Mouse (Mus musculus): ENCODE measurements at regions not wholly inside any gene's neighbourhood (a gene's known extent, or its start where the extent isn't known, plus 50 kb on each side); places are given as distances from the start of the nearest gene placed in this dataset.
"Not testable (repeated sequence)": the region's sequence is repeated elsewhere in the genome, so short reads cannot be mapped to it uniquely, and the experiment has no call there.

DNA sequence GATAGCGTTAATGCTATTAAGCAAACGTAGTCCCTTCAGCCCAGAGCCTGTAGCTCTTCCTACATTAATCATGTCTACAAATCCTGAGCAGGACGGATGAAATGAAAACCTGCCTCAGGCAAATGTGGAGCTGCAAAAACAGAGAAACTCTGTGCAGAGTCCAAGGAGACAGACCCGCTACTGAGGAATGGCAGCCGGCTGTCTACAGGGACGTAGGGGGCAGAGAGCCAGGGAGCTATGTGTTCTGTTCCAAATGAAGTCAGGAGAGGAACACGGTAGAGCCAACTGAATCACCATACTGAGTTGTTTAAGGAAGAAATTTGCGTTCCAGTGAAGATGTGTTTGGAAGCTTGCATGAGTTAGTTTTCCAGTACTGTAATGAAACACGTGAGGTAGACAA lies 217.3 kb downstream of the Matn1 start:
- WGBS: 61% methylated on average over 9 of the region's 9 CpGs
- no peak for ATAC-seq (ENCODE audit: low FRiP score)

DNA sequence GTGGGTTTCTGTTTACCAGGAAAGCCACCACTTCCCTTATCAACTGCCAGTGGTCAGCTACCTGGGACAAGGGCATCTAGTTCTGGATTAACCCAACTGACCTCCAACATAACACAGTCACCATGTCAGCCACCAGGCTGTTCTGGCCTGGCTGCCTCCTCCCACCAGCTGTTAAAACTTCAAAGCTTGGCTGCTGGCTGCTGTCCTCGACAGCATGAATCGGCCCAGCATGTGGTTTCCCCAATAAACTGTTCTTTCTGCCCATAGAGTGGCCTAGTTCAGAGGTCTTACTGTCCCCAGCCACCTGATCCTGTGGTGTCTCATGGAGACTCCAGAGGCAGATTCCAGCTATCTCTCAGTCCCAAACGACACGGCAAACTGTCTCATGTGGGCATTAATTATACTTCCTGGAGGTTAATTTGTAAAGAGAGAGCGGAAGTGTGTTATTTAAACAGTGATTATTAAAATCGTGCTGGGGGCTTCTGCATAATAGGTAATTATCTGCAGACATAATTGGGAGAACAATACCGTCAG lies 219.7 kb downstream of the Matn1 start:
- WGBS: 11% methylated on average over 7 of the region's 7 CpGs
- no peak for ATAC-seq (ENCODE audit: low FRiP score)
- no peak overlapping the region for H3K27ac ChIP-seq (replicated peaks)

More for the DNA sequence above, 217.3 kb downstream of the Matn1 start:
- Histone ChIP-seq H3K27ac (replicated peaks) (no peak overlapping the region), H3K36me3 (no peaks in the 10 kb centered on the region), H3K4me1 (peaks cover 17% of the 10 kb centered on the region), H3K9me3 (replicated peaks) (no peaks in the 10 kb centered on the region), H3K9ac (replicated peaks) (no peak overlapping the region), H3K27me3 (replicated peaks) (peaks cover 7% of the 10 kb centered on the region; the same call in 1 of the 2 replicates), H3K4me3 (replicated peaks) (no peak overlapping the region), H3K4me2 (no peak overlapping the region)

DNA sequence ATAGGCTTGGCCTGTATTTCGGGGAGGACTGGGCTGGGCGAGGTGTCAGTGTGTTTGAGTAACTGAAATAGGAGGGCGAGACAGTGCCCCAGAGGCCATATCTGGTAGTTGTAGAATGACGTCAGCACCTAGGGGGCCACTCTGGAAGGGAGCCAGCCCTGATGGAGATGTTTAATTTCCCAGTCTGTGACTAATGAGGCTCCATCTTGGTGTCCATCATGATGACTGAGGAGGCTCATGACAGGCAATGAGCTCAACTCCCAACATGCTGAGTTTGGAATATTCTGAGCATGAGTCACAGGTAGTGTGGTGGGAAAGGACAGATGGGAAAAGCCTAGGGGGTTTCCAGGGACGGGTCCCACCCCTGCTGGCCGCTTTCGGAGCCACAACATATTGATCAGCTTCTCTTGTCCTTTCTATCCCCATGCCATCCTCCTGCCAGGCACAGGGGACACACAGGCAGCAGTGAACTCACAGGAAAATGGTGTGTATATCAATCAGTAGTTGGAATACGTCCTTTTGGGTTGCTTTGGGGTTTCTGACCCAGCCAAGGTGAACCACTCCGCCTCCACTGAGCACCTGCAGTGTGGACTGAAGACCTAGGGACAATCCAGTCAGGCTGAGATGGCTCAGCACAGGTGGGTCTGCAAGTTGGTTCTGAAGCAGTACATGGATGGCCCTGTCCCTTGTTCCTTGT lies 222.5 kb downstream of the Matn1 start:
- Histone ChIP-seq H3K27ac (replicated peaks) (no peak overlapping the region), H3K4me3 (replicated peaks) (no peak overlapping the region), H3K4me1 (peaks cover 9% of the 10 kb centered on the region; the same call in 1 of the 2 replicates), H3K36me3 (no peaks in the 10 kb centered on the region), H3K9ac (replicated peaks) (no peak overlapping the region), H3K9me3 (replicated peaks) (no peaks in the 10 kb centered on the region), H3K27me3 (replicated peaks) (peaks cover 3% of the 10 kb centered on the region; the same call in 1 of the 2 replicates), H3K4me2 (no peak overlapping the region)
- WGBS: 78% methylated on average over 9 of the region's 9 CpGs
- no peak for ATAC-seq (ENCODE audit: low FRiP score)

More for the DNA sequence above, 219.7 kb downstream of the Matn1 start:
- H3K9ac ChIP-seq (replicated peaks): no peak overlapping the region
- no peaks in the 10 kb centered on the region for H3K9me3 ChIP-seq (replicated peaks)
- no peak overlapping the region for H3K4me2 ChIP-seq
- peaks cover 3% of the 10 kb centered on the region; the same call in 1 of the 2 replicates for H3K27me3 ChIP-seq (replicated peaks)
- peaks cover 17% of the 10 kb centered on the region for H3K4me1 ChIP-seq
- H3K4me3 ChIP-seq (replicated peaks): no peak overlapping the region
- H3K36me3 ChIP-seq: no peaks in the 10 kb centered on the region

DNA sequence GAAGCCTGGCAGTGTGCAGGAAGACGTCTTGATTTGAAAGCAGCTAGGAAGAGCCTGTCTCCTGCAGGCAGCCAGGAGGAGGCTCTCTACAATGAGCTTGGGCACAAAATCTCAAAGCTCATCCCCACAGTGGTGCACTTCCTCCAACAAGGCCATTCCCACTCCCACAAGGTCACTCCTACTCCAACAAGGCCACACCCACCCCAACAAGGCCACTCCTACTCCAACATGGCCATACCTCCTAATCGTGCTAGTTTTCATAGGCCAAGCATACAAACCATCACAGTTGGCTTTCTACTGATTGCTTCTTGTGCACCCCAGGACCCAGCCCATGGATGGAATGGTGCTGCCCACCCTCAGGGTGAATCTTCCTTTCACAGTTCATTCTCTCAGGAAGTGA lies 223.7 kb downstream of the Matn1 start:
- no peaks in the 10 kb centered on the region for H3K9me3 ChIP-seq (replicated peaks)
- H3K4me1 ChIP-seq: peaks cover 9% of the 10 kb centered on the region; the same call in 1 of the 2 replicates
- no peak overlapping the region for H3K27ac ChIP-seq (replicated peaks)
- 82% methylated on average over 2 of the region's 2 CpGs for WGBS
- H3K4me2 ChIP-seq: no peak overlapping the region
- no peak overlapping the region for H3K4me3 ChIP-seq (replicated peaks)
- no peaks in the 10 kb centered on the region for H3K36me3 ChIP-seq
- H3K9ac ChIP-seq (replicated peaks): no peak overlapping the region
- peaks cover 3% of the 10 kb centered on the region; the same call in 1 of the 2 replicates for H3K27me3 ChIP-seq (replicated peaks)
- ATAC-seq (ENCODE audit: low FRiP score): no peak

DNA sequence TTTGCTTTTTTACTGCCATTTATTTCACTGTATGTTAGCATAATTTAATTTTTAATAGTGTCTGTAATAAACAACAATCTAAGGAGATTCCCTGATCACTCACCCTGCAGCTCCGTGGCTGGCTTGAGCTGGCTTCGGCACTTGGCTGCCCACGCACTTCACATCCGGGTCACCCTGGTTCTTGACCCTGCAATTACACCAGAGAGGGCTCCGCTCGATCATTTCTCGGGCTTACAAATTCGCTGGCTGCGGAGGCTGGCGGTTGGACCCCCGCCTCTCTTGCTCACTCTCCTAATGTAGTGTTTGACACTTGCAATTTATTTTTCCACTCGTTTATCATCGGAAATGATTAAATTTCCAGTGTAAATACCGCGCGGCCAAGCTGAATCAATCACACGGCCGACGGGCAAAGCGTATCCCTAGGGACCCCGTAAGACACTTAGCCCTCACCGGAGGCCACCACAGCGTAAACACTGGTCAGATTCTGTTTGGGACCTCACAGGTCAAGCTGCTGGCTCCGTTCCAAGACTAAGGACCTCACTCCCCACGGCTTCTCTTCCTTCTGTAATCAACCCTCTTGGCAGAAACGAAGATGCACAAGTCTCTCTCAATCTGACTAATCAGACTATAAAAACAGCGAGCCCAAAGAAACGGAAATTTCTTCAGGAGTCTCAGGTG lies 229.7 kb downstream of the Matn1 start:
- no peaks in the 10 kb centered on the region; the same call in 1 of the 2 replicates for H3K27me3 ChIP-seq (replicated peaks)
- no peak overlapping the region for H3K4me3 ChIP-seq (replicated peaks)
- H3K36me3 ChIP-seq: no peaks in the 10 kb centered on the region
- H3K4me1 ChIP-seq: peaks cover 20% of the 10 kb centered on the region
- H3K9ac ChIP-seq (replicated peaks): no peak overlapping the region
- peak; percentile 55; the same call in 1 of the 2 replicates for ATAC-seq (ENCODE audit: low FRiP score)
- WGBS: 51% methylated on average over 28 of the region's 28 CpGs
- H3K9me3 ChIP-seq (replicated peaks): no peaks in the 10 kb centered on the region
- H3K4me2 ChIP-seq: peak overlapping the region; percentile 40
- H3K27ac ChIP-seq (replicated peaks): peak overlapping the region; percentile 56; the same call in 1 of the 2 replicates

DNA sequence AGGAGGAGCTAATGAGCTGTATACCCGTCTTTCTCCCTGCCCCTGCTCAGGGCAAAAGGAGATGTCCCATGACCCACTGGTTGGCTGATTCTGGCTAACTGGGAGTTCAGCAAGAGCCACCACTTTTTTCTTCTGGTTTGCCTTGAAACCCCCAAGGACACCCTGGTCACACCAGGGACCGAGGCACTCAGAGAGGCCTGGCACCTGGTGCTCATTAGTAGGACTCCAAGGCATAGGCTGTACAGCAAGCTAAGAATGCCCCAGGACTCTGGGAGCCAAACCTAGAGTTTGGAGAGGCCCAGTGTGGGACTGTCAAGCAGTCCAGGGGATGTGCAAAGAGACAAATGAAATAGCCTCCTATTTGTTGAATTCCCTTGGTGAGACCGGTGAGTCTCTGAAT lies 232.5 kb downstream of the Matn1 start:
- no peak for ATAC-seq (ENCODE audit: low FRiP score)
- WGBS: 56% methylated on average over 3 of the region's 3 CpGs
- H3K4me3 ChIP-seq (replicated peaks): no peak overlapping the region

DNA sequence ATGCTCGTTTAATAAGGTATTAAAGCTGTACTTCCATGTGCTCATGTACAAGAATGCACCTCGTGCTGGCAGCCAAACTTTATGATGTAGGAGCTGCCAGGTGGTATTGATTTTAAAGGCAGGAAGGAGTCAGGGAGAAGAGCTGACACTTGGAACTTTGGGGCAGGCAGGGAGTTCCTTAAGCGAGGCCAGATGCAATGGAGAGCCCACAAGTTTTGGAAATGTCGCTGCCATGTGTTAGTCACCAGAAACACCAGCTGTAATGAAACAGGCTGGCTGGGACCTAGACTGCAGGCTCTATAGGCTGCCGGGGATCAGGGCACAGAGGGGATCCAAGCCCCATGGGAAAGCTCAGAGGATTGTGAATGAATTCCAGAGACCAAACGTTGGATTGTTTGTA lies 233.7 kb downstream of the Matn1 start:
- H3K9me3 ChIP-seq (replicated peaks): no peaks in the 10 kb centered on the region
- peaks cover 2% of the 10 kb centered on the region for H3K27me3 ChIP-seq (replicated peaks)
- H3K4me2 ChIP-seq: no peak overlapping the region
- 65% methylated on average over 6 of the region's 6 CpGs for WGBS
- H3K36me3 ChIP-seq: no peaks in the 10 kb centered on the region
- H3K27ac ChIP-seq (replicated peaks): no peak overlapping the region
- H3K4me1 ChIP-seq: peaks cover 20% of the 10 kb centered on the region
- ATAC-seq (ENCODE audit: low FRiP score): no peak
- H3K9ac ChIP-seq (replicated peaks): no peak overlapping the region
- H3K4me3 ChIP-seq (replicated peaks): no peak overlapping the region

More for the DNA sequence above, 232.5 kb downstream of the Matn1 start:
- peaks cover 20% of the 10 kb centered on the region for H3K4me1 ChIP-seq
- H3K27ac ChIP-seq (replicated peaks): no peak overlapping the region
- H3K4me2 ChIP-seq: no peak overlapping the region
- H3K27me3 ChIP-seq (replicated peaks): no peaks in the 10 kb centered on the region; the same call in 1 of the 2 replicates
- H3K9ac ChIP-seq (replicated peaks): no peak overlapping the region
- H3K9me3 ChIP-seq (replicated peaks): no peaks in the 10 kb centered on the region
- H3K36me3 ChIP-seq: no peaks in the 10 kb centered on the region

DNA sequence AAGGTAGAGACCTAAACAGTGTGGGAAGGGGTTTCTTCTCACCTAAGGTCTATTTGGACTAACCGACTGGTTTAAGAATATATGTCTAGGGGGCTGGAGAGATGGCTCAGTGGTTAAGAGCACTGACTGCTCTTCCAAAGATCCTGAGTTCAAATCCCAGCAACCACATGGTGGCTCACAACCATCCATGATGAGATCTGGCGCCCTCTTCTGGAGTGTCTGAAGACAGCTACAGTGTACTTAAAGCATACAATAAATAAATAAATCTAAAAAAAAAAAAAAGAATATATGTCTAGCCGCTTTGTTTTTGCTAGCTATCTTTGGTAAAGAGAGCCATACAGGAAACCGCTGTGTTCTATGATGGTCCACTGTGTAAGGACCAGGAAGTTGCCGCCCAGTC lies 234.5 kb downstream of the Matn1 start:
- peaks cover 17% of the 10 kb centered on the region for H3K4me1 ChIP-seq
- not testable (repeated sequence) for H3K27ac ChIP-seq (replicated peaks); H3K36me3 ChIP-seq; H3K9me3 ChIP-seq (replicated peaks); ATAC-seq (ENCODE audit: low FRiP score); H3K9ac ChIP-seq (replicated peaks); H3K27me3 ChIP-seq (replicated peaks); H3K4me3 ChIP-seq (replicated peaks); H3K4me2 ChIP-seq
- WGBS: 87% methylated on average over 5 of the region's 5 CpGs

DNA sequence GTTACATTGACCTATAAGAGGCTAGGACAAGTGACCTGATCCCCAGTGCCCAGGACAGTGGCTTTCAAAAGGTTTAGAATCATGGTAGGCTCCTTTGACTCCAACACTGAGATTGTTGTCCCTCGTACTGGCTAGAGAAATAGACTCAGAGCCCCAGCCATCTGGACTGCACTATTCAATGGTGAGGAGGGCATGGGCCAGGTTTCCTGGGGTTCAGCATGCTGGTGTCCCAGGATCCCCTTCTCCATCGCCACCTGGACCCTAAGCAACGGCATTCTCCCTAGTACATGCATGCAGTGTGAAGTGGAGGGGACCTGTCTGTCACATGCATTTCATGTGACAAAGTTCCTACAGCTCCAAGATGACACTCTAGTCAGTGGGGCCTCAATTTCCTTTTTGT lies 243.9 kb downstream of the Matn1 start:
- 83% methylated on average over 3 of the region's 3 CpGs for WGBS
- Histone ChIP-seq H3K27me3 (replicated peaks) (no peaks in the 10 kb centered on the region), H3K9ac (replicated peaks) (no peak overlapping the region), H3K4me2 (no peak overlapping the region), H3K4me3 (replicated peaks) (no peak overlapping the region), H3K36me3 (no peaks in the 10 kb centered on the region), H3K9me3 (replicated peaks) (no peaks in the 10 kb centered on the region), H3K4me1 (peaks cover 5% of the 10 kb centered on the region; the same call in 1 of the 2 replicates), H3K27ac (replicated peaks) (no peak overlapping the region)
- no peak for ATAC-seq (ENCODE audit: low FRiP score)

DNA sequence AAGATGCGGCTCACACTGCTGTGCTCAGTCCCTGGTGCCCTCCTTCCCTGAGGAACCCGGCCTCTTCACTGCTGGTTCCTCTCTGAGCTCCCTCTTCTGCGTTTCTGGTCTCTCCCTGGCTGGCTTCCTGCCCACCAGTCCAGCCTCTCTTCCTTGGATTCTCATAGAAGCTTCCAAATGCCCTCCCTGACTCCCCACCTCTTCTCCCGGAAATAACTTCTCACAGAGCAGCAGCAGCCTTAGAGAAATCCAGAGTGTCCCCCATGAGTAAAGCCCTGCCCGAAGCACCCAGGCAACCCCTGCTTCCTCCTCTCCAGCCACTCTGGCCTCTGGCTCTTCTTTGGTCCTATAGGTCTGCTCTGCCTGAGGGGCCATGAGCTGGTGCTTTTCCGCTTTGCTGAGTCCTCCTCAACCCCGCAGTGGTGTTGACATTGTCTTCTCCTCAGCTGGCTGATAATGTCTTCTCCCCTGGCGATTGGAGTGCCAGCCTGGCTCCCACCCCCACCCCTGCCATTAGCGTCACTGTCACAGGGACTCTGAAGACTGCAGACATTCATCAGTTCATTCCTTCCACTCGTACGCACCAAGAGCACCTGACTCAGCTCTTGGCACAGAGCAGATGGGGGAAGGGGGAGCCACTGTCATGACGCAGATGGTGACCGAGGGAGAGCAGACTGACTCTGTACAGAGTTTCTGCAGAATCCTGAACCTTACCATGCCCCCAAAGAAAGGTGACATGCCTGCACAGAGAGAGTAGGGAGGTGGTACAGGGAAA lies 247.1 kb downstream of the Matn1 start:
- no peak overlapping the region for H3K4me2 ChIP-seq
- no peak overlapping the region for H3K27ac ChIP-seq (replicated peaks)
- H3K4me1 ChIP-seq: peaks cover 5% of the 10 kb centered on the region; the same call in 1 of the 2 replicates
- no peaks in the 10 kb centered on the region for H3K27me3 ChIP-seq (replicated peaks)
- H3K36me3 ChIP-seq: no peaks in the 10 kb centered on the region
- no peaks in the 10 kb centered on the region for H3K9me3 ChIP-seq (replicated peaks)
- WGBS: 54% methylated on average over 13 of the region's 13 CpGs
- no peak for ATAC-seq (ENCODE audit: low FRiP score)
- no peak overlapping the region for H3K9ac ChIP-seq (replicated peaks)
- no peak overlapping the region for H3K4me3 ChIP-seq (replicated peaks)

DNA sequence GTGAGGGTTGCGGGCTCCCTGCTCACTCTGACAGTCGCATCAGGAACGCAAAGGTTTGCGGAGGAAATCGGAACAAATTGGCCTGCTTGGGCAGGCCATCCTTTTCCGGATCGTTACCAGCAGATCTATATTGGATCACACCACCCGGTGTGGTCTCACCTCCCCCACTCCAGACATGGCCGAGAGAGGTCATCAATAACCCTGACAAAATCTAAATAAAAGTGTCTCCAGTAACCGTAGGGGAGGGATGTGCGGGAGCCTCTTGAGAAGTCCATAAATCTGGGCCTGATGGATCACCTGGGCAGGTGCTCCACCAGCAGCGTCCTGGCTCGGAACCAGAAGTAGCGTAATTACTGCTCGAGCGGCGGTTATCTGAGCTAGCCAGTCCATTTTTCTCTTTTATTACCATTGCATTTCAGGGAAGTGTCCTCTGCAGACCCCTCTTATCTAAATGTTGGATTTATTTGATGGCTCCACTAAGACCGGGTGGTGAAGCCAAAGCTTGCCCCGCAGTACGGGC lies 249.8 kb downstream of the Matn1 start:
- H3K27me3 ChIP-seq (replicated peaks): no peaks in the 10 kb centered on the region
- H3K4me3 ChIP-seq (replicated peaks): no peak overlapping the region
- no peak overlapping the region for H3K4me2 ChIP-seq
- peaks cover 5% of the 10 kb centered on the region; the same call in 1 of the 2 replicates for H3K4me1 ChIP-seq
- no peak overlapping the region for H3K9ac ChIP-seq (replicated peaks)
- WGBS: 57% methylated on average over 20 of the region's 20 CpGs
- no peaks in the 10 kb centered on the region for H3K36me3 ChIP-seq
- H3K9me3 ChIP-seq (replicated peaks): no peaks in the 10 kb centered on the region
- 0 out of 2 replicates have a peak overlapping the region, but pooled peaks have one; percentile 6 for H3K27ac ChIP-seq (replicated peaks)
- ATAC-seq (ENCODE audit: low FRiP score): peak; percentile 50
